Mouse (Mus musculus) left cerebral cortex, postnatal 10 days (tissue): Measurements from ENCODE around the gene Asxl2. TPM values are rescaled to one million over a fixed set of nuclear protein-coding genes. Genes with fewer than 3 reads are reported as not detected.
"Not testable (repeated sequence)": the region's sequence is repeated elsewhere in the genome, so short reads cannot be mapped to it uniquely, and the experiment has no call there.

ENCODE experiments used
- DNase-seq, 2 experiments: peaks; one replicate each; pipeline ENCODE4 v3.0.0; 2021 to 2022; ENCODE audit warnings: low spot score in 2 of 2, mixed read lengths in 1 of 2; ENCODE audit errors: extremely low spot score in 1 of 2
- intact Hi-C: fragments of 180-260 bp; cut with DNase I; formaldehyde crosslinking; loops from one replicate; pipeline ENCODE4 v1.15.1; 2025
- total RNA-seq, 2 experiments: library from RNA; stranded (reverse); gene quantifications; 2 replicates each; pipeline ENCODE4 v1.2.3; 2021

Gene Asxl2
- total RNA-seq, 2 experiments from 2014 or later: 24.5 to 26.2 TPM

DNA sequence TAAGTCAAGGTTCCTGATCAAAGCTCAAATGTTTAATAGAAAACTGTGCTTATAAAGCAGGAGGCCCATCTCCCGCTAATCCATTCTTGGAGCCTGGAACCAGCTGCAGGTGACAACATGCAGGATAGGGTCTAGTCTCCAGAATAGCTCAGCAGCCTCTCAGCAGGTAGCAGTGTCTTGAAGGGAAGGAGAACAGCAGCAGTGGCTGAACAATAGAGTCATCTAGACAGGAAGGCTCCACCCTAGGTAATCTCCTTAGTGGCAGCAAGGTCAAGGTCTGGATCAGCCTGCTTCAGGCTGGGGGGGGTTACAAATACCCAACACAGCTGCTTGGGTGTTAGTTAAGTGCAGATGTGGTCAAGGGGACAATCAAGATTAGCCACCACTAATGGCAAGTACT is 108.8 kb downstream of the Asxl2 start:
- intact Hi-C loops, DNase-seq: not testable (repeated sequence)

GRCm38 (mm10) chr12:3537616-3538015 is 111.0 kb downstream of the Asxl2 start:
- peak; percentile 41 to 48 for DNase-seq
- intact Hi-C loops: no loop called here

DNA sequence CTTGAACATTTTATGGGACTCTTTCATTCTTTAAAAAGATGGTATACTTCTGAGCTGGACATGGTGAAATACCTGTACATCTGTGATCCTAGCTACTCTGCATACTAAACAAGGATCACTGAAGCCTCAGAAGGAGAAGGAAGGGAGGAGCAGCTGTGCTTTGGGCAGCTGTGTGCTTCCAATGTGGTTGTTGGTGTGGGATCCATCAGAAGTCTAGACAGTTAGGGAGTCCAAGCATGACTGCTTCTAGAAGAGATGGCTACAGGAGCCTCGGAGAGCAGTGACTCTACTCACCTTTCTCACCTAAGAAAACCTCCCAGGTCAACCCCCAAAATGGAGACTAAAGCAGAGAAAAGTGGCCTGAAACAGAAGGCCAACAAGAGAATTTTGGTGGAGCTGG is 111.4 kb downstream of the Asxl2 start:
- no peak for DNase-seq

DNA sequence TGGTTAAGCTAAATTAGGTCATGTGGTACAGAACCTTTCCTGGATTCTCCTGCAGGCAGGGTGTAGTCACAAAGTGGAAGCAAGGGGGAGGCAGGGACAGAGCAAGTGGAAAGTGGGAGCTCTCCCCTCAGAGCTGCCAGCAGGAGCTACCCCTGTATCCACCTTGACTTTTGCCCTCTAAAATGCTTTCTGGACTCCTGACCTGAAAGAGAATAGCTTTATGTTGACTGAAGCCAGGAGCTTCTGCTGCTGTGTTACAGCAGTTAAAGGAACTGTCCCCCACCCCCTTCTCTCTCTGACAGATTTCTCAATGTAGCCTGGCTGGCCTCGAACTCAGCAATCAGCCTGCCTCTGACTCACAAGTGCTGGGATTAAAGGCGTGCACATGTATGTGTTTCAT is 112.9 kb downstream of the Asxl2 start:
- intact Hi-C loops: no loop called here
- DNase-seq: no peak

More for the DNA sequence above, 111.4 kb downstream of the Asxl2 start:
- intact Hi-C loops: no loop called here

- intact Hi-C loops: no loop called here
- no peak for DNase-seq
Measured at GRCm38 (mm10) chr12:3540871-3541270, 114.2 kb downstream of the Asxl2 start.

DNA sequence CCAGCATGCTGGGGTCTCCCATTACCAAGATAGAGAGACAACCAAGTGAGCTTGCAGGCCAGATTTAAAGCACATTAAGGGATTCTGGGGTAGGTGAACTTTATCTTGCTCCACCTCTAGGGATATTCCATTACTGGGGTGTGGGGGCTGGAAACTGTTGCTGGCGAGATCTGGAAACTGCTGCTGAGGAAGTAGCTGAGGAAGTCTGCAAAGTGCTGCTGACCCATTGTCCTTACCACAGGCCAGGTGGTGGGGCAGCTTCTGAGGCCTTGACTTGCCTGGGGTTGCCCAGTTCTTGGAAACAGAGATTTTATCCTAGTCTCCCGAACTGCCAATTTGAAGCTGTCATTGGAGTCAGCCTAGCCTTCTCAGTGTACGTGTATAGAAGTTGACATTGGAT is 118.8 kb downstream of the Asxl2 start:
- DNase-seq: no peak
- intact Hi-C loops: no loop called here

- intact Hi-C loops: no loop called here
- DNase-seq: no peak
Measured at GRCm38 (mm10) chr12:3546121-3546658, 119.5 kb downstream of the Asxl2 start.

GRCm38 (mm10) chr12:3546781-3547180 is 120.1 kb downstream of the Asxl2 start:
- DNase-seq: no peak
- intact Hi-C loops: no loop called here

DNA sequence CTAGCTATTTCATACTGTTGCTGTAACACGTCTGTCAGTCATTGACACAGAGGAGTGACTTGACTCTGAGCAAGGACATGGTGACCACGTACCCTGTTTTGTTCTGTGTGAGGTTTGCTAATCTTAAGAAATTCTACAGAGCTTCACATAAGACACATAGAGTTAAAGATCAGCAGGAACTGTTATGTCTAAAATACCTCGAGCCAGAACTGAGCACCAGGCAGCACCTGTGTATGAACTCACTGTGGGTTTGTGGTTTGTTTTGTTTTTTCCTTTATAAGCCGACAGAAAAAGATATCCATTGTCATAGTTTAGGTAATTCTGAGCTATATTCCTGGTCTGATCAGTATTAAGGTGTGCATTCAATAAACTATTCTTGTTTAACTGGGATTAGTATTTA is 120.8 kb downstream of the Asxl2 start:
- no peak for DNase-seq
- intact Hi-C loops: no loop called here

GRCm38 (mm10) chr12:3547911-3548310 is 121.3 kb downstream of the Asxl2 start:
- peak in 1 of 2 experiments; percentile 24 for DNase-seq
- intact Hi-C loops: no loop called here

- intact Hi-C loops: no loop called here
- DNase-seq: peak in 1 of 2 experiments; percentile 34
Measured at GRCm38 (mm10) chr12:3548582-3549211, 122.0 kb downstream of the Asxl2 start.

DNA sequence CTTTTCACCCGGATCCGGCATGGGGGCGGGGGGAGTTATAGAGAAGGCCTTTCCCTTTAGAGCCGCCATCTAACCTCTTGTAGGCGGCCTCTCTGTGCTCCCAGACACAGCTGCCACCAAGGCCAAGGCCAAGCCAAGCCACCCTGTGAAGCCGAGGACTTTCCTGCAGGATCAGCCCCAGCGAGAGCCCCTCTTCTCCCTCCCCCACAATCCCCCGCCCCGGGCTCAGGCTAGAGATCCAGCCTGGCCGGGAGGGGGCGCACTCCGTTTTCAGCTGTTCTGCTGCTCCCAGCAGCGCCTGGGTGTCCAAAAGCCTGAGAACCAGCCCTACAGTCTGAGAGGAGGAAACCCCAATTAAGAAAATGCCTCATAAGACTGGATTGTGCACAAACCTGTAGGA is 123.6 kb downstream of the Asxl2 start:
- DNase-seq: peak in 1 of 2 experiments; percentile 74
- intact Hi-C loops: no loop called here

Other genes starting within 250 kb of the Asxl2 start
- gene Rab10, start 116.9 kb upstream of the Asxl2 start, total RNA-seq: 100 to 1,000 TPM; 217 to 226 TPM
- gene Kif3c, start 61.7 kb upstream of the Asxl2 start, total RNA-seq: 100 to 1,000 TPM; 211 to 214 TPM
- 10 to 100 TPM; 74.5 to 76.5 TPM for gene Dtnb, start 145.5 kb downstream of the Asxl2 start, total RNA-seq